Mouse (Mus musculus) heart, adult 2 months (tissue): ENCODE results near the gene Dnah9. TPM values are rescaled to one million over a fixed set of nuclear protein-coding genes. Genes with fewer than 3 reads are reported as not detected.

Experiments
- DNase-seq, 2 experiments: peaks; one replicate each; pipeline ENCODE4 v3.0.0; 2021
- H3K27ac ChIP-seq: fragments of 200-600 bp; 2 replicates; pipeline ENCODE4 v1.8.1; 2022
- H3K27me3 ChIP-seq: fragments of 200-500 bp; 2 replicates; pipeline ENCODE4 v1.6.1; 2012; ENCODE audit warnings: mild to moderate bottlenecking, low read length, inconsistent platforms, mixed read lengths; ENCODE audit not compliant: control insufficient read depth, insufficient read depth
- H3K36me3 ChIP-seq: fragments of 200-500 bp; 2 replicates; pipeline ENCODE4 v1.6.1; 2012; ENCODE audit warnings: low read length, inconsistent platforms; ENCODE audit not compliant: control insufficient read depth, insufficient read depth
- H3K4me1 ChIP-seq: fragments of 200-500 bp; 2 replicates; pipeline ENCODE4 v1.6.1; 2011; ENCODE audit warnings: low read length; ENCODE audit not compliant: control insufficient read depth, insufficient read depth
- H3K4me3 ChIP-seq: fragments of 200-600 bp; 2 replicates; pipeline ENCODE4 v1.8.1; 2022
- H3K79me2 ChIP-seq: fragments of 200-500 bp; replicated peaks from 2 replicates; pipeline ENCODE4 v1.6.1; 2012; ENCODE audit warnings: mild to moderate bottlenecking, inconsistent platforms, low read length, moderate library complexity, mixed read lengths; ENCODE audit not compliant: control insufficient read depth, insufficient read depth
- H3K9ac ChIP-seq: fragments of 200-500 bp; 2 replicates; pipeline ENCODE4 v1.6.1; 2012; ENCODE audit warnings: low read depth, mild to moderate bottlenecking, control low read depth, inconsistent platforms, low read length, mixed read lengths
- CTCF ChIP-seq: fragments of 200-600 bp; IDR thresholded peaks from 2 replicates; pipeline ENCODE4 v1.8.1; 2022; ENCODE audit warnings: antibody characterized with exemption, mild to moderate bottlenecking, moderate library complexity
- EP300 ChIP-seq: fragments of 200-500 bp; IDR thresholded peaks from 2 replicates; pipeline ENCODE4 v1.6.1; 2011; ENCODE audit warnings: low read depth, low read length, control low read depth; ENCODE audit not compliant: insufficient read depth
- POLR2A ChIP-seq: fragments of 200-500 bp; IDR thresholded peaks from 2 replicates; pipeline ENCODE4 v1.6.1; 2011; ENCODE audit warnings: mild to moderate bottlenecking, low read depth, low read length, control low read depth; ENCODE audit not compliant: insufficient read depth
- WGBS: fragments of 180-500 bp; shearing (Covaris S2); methylation state at CpG from one replicate; pipeline ENCODE4 v1.1.7; 2018; 5-methylcytosine and 5-hydroxymethylcytosine counted together
- intact Hi-C: fragments of 180-260 bp; cut with DNase I; formaldehyde crosslinking; loops from one replicate; pipeline ENCODE4 v1.15.1; 2025
- polyA plus RNA-seq: library from polyadenylated mRNA; depleted of rRNA; stranded (reverse); fragments of >200 nt; gene quantifications from 2 replicates; pipeline ENCODE4 v1.2.3, GENCODE M21; 2012
- total RNA-seq, 2 experiments: library from RNA; stranded (reverse); gene quantifications; 2 replicates each; pipeline ENCODE4 v1.2.3; 2021

Dnah9 gene
- total and polyA plus RNA-seq, 3 experiments = 0.51 TPM; not detected in 2

GRCm38 (mm10) chr11:66072921-66073320 is 95.4 kb downstream of the Dnah9 start:
- Histone ChIP-seq H3K36me3 (no peaks in the 10 kb centered on the region), H3K27me3 (no peaks in the 10 kb centered on the region), H3K79me2 (no peaks in the 10 kb centered on the region), H3K9ac (no peak overlapping the region), H3K4me1 (no peaks in the 10 kb centered on the region), H3K4me3 (no peak overlapping the region), H3K27ac (no peak overlapping the region)
- TF ChIP-seq CTCF (no peak), POLR2A (no peak), EP300 (no peak)
- DNase-seq = no peak
- intact Hi-C loops = no loop called here
- WGBS = 64% methylated on average over 5 of the region's 5 CpGs

- Histone ChIP-seq H3K27ac (no peak overlapping the region), H3K4me1 (no peaks in the 10 kb centered on the region), H3K9ac (no peak overlapping the region), H3K4me3 (no peak overlapping the region), H3K36me3 (no peaks in the 10 kb centered on the region), H3K27me3 (no peaks in the 10 kb centered on the region), H3K79me2 (no peaks in the 10 kb centered on the region)
- TF ChIP-seq EP300 (no peak), POLR2A (no peak), CTCF (no peak)
- intact Hi-C loops = no loop called here
- WGBS = 46% methylated on average over 3 of the region's 3 CpGs
- DNase-seq = no peak
Observed at GRCm38 (mm10) chr11:66058956-66059355, 109.4 kb downstream of the Dnah9 start.

GRCm38 (mm10) chr11:66051294-66051693 is 117.1 kb downstream of the Dnah9 start:
- H3K9ac ChIP-seq = no peak overlapping the region
- H3K79me2 ChIP-seq = no peaks in the 10 kb centered on the region
- H3K4me3 ChIP-seq = no peak overlapping the region
- H3K27ac ChIP-seq = no peak overlapping the region
- DNase-seq = no peak
- no peaks in the 10 kb centered on the region for H3K4me1 ChIP-seq
- 65% methylated on average over 3 of the region's 3 CpGs for WGBS
- intact Hi-C loops = no loop called here
- H3K27me3 ChIP-seq = no peaks in the 10 kb centered on the region
- no peaks in the 10 kb centered on the region for H3K36me3 ChIP-seq
- TF ChIP-seq CTCF (no peak), EP300 (no peak), POLR2A (no peak)

- DNase-seq = no peak
- Histone ChIP-seq H3K4me1 (no peaks in the 10 kb centered on the region), H3K9ac (no peak overlapping the region), H3K27ac (no peak overlapping the region), H3K4me3 (no peak overlapping the region), H3K36me3 (no peaks in the 10 kb centered on the region), H3K27me3 (no peaks in the 10 kb centered on the region), H3K79me2 (no peaks in the 10 kb centered on the region)
- intact Hi-C loops = no loop called here
- no peak for TF ChIP-seq EP300
- WGBS = 68% methylated on average over 4 of the region's 4 CpGs
Observed at GRCm38 (mm10) chr11:66049146-66049545, 119.2 kb downstream of the Dnah9 start.

DNA sequence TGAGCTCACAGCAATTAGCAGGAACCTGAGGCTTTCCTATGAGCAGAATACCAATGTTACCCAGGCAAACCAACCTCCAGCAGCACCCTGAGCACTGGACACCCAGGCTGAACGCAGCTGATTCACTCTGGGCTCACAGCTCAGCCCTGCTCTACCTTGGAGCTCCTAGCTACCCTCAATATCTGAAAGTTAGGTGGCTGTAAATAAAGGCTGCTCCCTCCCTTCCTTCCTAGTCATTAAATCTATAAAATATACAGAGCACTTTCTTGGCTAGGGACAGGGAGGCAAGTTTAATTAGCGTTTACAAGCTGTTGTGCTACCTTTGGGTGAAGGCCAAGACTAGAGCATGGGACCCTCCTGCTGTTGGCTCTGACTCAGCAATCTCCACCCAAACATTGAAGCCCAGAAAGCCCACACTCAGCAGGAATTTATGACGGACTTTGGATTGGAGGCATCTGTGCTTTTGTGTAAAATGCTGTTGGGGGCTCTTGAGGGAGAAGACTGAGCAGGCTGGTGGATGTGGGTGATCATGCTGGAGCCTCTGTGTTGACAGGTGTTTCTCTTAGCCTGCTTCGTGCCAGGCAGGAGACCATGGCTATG is 121.7 kb downstream of the Dnah9 start:
- Histone ChIP-seq H3K79me2 (no peaks in the 10 kb centered on the region), H3K27ac (no peak overlapping the region), H3K9ac (no peak overlapping the region), H3K4me1 (no peaks in the 10 kb centered on the region), H3K27me3 (no peaks in the 10 kb centered on the region), H3K4me3 (no peak overlapping the region), H3K36me3 (no peaks in the 10 kb centered on the region)
- 47% methylated on average over 4 of the region's 4 CpGs for WGBS
- no peak for TF ChIP-seq EP300
- TF ChIP-seq CTCF = no peak
- intact Hi-C loops = no loop called here
- DNase-seq = no peak

GRCm38 (mm10) chr11:66043635-66044034 is 124.7 kb downstream of the Dnah9 start:
- WGBS = 52% methylated on average over 6 of the region's 6 CpGs
- DNase-seq = no peak

More at GRCm38 (mm10) chr11:66043635-66044034, 124.7 kb downstream of the Dnah9 start:
- no peak for TF ChIP-seq CTCF
- no peak for TF ChIP-seq EP300
- no peak for TF ChIP-seq POLR2A
- Histone ChIP-seq H3K79me2 (no peaks in the 10 kb centered on the region), H3K4me1 (no peaks in the 10 kb centered on the region), H3K36me3 (no peaks in the 10 kb centered on the region), H3K27me3 (no peaks in the 10 kb centered on the region), H3K4me3 (no peak overlapping the region), H3K9ac (no peak overlapping the region), H3K27ac (no peak overlapping the region)
- intact Hi-C loops = no loop called here
